Mouse (Mus musculus) telencephalon, adult 2 months (tissue): ENCODE results near the gene Prkar1b.
A peak's percentile ranks its signal among the peaks of the same experiment; 100 is the strongest.

ENCODE experiments used
- DNase-seq: peaks from one replicate; pipeline ENCODE4 v3.0.0-alpha.2; 2011; ENCODE audit warnings: low read depth, low spot score

The Prkar1b gene

GRCm38 (mm10) chr5:139110140-139110855 is 39.5 kb downstream of the Prkar1b start:
- no peak for DNase-seq

GRCm38 (mm10) chr5:139107815-139108214 is 42.0 kb downstream of the Prkar1b start:
- DNase-seq = no peak

GRCm38 (mm10) chr5:139101783-139102182 is 48.0 kb downstream of the Prkar1b start:
- DNase-seq = no peak

- DNase-seq = peak; percentile 61
Observed at GRCm38 (mm10) chr5:139098991-139099972, 50.5 kb downstream of the Prkar1b start.

GRCm38 (mm10) chr5:139095297-139096110 is 54.3 kb downstream of the Prkar1b start:
- no peak for DNase-seq

- no peak for DNase-seq
Observed at GRCm38 (mm10) chr5:139093534-139093933, 56.3 kb downstream of the Prkar1b start.

GRCm38 (mm10) chr5:139091713-139092112 is 58.1 kb downstream of the Prkar1b start:
- DNase-seq = no peak

- DNase-seq = no peak
Observed at GRCm38 (mm10) chr5:139090162-139090561, 59.6 kb downstream of the Prkar1b start.

GRCm38 (mm10) chr5:139088173-139088572 is 61.6 kb downstream of the Prkar1b start:
- DNase-seq = no peak

- DNase-seq = peak; percentile 64
Observed at GRCm38 (mm10) chr5:139084831-139085519, 64.8 kb downstream of the Prkar1b start.

GRCm38 (mm10) chr5:139084302-139084701 is 65.5 kb downstream of the Prkar1b start:
- DNase-seq = peak; percentile 80

- no peak for DNase-seq
Observed at GRCm38 (mm10) chr5:139083841-139084240, 66.0 kb downstream of the Prkar1b start.

- DNase-seq = no peak
Observed at GRCm38 (mm10) chr5:139081370-139081769, 68.4 kb downstream of the Prkar1b start.

- no peak for DNase-seq
Observed at GRCm38 (mm10) chr5:139078156-139078462, 71.7 kb downstream of the Prkar1b start.

GRCm38 (mm10) chr5:139077311-139078155 is 72.3 kb downstream of the Prkar1b start:
- no peak for DNase-seq

GRCm38 (mm10) chr5:139076450-139076849 is 73.4 kb downstream of the Prkar1b start:
- DNase-seq = no peak

GRCm38 (mm10) chr5:139075791-139076190 is 74.0 kb downstream of the Prkar1b start:
- DNase-seq = no peak

- DNase-seq = no peak
Observed at GRCm38 (mm10) chr5:139075125-139075524, 74.7 kb downstream of the Prkar1b start.

- DNase-seq = no peak
Observed at GRCm38 (mm10) chr5:139073977-139074376, 75.8 kb downstream of the Prkar1b start.

- DNase-seq = no peak
Observed at GRCm38 (mm10) chr5:139072866-139073265, 76.9 kb downstream of the Prkar1b start.
